Mouse (Mus musculus) intestine, embryonic 14.5 days (tissue): ENCODE measurements at regions not wholly inside any gene's neighbourhood (a gene's known extent, or its start where the extent isn't known, plus 50 kb on each side); places are given as distances from the start of the nearest gene placed in this dataset.

Experiments
- ATAC-seq: fragments of 200-750 bp; cut with Nextera tagmentation; replicated peaks from 2 replicates; pipeline ENCODE4 v1.8.0; 2017; ENCODE audit warnings: low read depth, moderate number of reproducible peaks, moderate TSS enrichment, moderate library complexity; ENCODE audit not compliant: low FRiP score, low TSS enrichment
- DNase-seq: peaks from one replicate; pipeline ENCODE4 v3.0.0-alpha.2; 2018; ENCODE audit warnings: low spot score
- H3K27ac ChIP-seq: fragments of 300-500 bp; sonication (generic); 2 replicates; pipeline ENCODE4 v1.5.1; 2014; ENCODE audit warnings: low read depth, mild to moderate bottlenecking, control low read depth
- H3K27me3 ChIP-seq: fragments of 300-500 bp; sonication (generic); replicated peaks from 2 replicates; pipeline ENCODE4 v1.6.1; 2014; ENCODE audit warnings: low read length, control low read depth; ENCODE audit not compliant: control insufficient read depth, insufficient read depth
- H3K36me3 ChIP-seq: fragments of 300-500 bp; sonication (generic); 2 replicates; pipeline ENCODE4 v1.6.1; 2014; ENCODE audit warnings: low read length, control low read depth; ENCODE audit not compliant: control insufficient read depth, insufficient read depth
- H3K4me1 ChIP-seq: fragments of 300-500 bp; sonication (generic); replicated peaks from 2 replicates; pipeline ENCODE4 v1.6.1; 2014; ENCODE audit warnings: low read length, control low read depth, mixed read lengths; ENCODE audit not compliant: control insufficient read depth, insufficient read depth
- H3K4me2 ChIP-seq: fragments of 300-500 bp; sonication (generic); 2 replicates; pipeline ENCODE4 v1.6.1; 2014; ENCODE audit warnings: low read length
- H3K4me3 ChIP-seq: fragments of 300-500 bp; sonication (generic); 2 replicates; pipeline ENCODE4 v1.5.1; 2014; ENCODE audit warnings: low read depth, low read length, control low read depth, mixed read lengths
- H3K9ac ChIP-seq: fragments of 300-500 bp; sonication (generic); 2 replicates; pipeline ENCODE4 v1.6.1; 2014; ENCODE audit warnings: mild to moderate bottlenecking, low read length
- H3K9me3 ChIP-seq: fragments of 300-500 bp; sonication (generic); 2 replicates; pipeline ENCODE4 v1.6.1; 2016; ENCODE audit warnings: low read length, control low read depth; ENCODE audit not compliant: control insufficient read depth
- WGBS: fragments of 180-500 bp; shearing (Covaris S2); extraction: QIAGEN DNeasy Blood & Tissue Kit; methylation state at CpG from one replicate; pipeline ENCODE4 v1.1.7; 2014; 5-methylcytosine and 5-hydroxymethylcytosine counted together

DNA sequence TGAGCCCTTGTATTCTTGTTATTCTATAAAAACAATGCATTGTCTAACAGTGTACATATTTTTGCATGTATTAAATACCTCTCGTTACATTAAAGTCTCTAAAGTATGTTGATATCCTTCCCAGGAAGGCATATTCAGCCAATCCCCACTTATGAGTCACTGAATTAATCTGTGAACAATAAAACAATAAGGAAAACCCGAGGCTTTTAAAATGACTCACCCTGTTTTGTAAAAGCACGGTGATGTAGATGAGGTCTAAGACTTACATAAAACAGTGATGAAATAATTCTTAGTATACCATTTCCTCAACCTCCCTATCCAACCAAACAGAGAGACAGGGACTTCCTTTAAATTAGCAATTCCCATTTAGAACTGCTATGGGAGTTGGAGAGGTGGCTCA lies 95.8 kb downstream of the Asb7 start:
- Histone ChIP-seq H3K9ac (no peak overlapping the region), H3K4me3 (no peak overlapping the region), H3K9me3 (0 out of 2 replicates have a peak, but pooled peaks cover 6% of the 10 kb centered on the region), H3K27me3 (no peaks in the 10 kb centered on the region), H3K4me2 (no peak overlapping the region), H3K27ac (no peak overlapping the region), H3K36me3 (no peaks in the 10 kb centered on the region), H3K4me1 (no peaks in the 10 kb centered on the region)
- DNase-seq: no peak
- no peak for ATAC-seq
- 71% methylated on average over 3 of the region's 3 CpGs for WGBS

DNA sequence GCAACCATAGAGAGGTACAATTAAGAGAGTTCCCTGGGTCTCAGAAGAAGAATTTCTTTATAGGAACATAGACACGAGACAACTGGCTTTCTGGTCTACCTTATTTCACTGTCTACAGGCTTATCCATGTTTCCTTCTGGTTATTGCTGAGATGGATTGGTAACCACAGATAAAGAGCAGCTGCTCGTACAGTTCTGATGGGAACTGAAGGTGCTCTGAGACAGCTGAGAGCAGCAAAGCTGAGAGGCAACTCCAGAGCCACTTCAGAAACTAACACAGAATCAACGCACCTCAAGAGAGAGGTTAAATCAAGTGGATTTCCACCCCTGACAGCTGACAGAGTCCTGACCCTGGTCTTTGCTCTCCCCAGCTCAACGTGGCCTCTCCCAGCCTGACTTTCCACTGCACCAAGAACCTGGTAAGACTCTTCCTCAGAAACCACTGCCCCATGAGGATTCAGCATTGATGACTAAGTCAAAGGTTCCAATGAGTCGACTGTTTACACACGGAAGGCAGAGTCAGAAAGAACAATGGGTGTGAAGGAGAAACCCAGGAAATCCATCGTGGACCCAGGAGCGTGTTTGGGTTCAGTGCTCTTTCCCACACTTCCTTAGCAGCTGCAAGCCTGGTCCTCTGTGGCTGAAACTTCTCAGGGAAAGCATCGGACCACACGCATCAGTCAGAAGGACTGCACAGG lies 97.7 kb downstream of the Asb7 start:
- H3K9me3 ChIP-seq: 0 out of 2 replicates have a peak, but pooled peaks cover 6% of the 10 kb centered on the region
- DNase-seq (no peak), ATAC-seq (no peak)
- no peaks in the 10 kb centered on the region for H3K36me3 ChIP-seq
- no peaks in the 10 kb centered on the region for H3K27me3 ChIP-seq
- no peak overlapping the region for H3K9ac ChIP-seq
- H3K27ac ChIP-seq: no peak overlapping the region
- no peak overlapping the region for H3K4me2 ChIP-seq
- H3K4me3 ChIP-seq: no peak overlapping the region
- WGBS: 74% methylated on average over 10 of the region's 10 CpGs
- no peaks in the 10 kb centered on the region for H3K4me1 ChIP-seq

DNA sequence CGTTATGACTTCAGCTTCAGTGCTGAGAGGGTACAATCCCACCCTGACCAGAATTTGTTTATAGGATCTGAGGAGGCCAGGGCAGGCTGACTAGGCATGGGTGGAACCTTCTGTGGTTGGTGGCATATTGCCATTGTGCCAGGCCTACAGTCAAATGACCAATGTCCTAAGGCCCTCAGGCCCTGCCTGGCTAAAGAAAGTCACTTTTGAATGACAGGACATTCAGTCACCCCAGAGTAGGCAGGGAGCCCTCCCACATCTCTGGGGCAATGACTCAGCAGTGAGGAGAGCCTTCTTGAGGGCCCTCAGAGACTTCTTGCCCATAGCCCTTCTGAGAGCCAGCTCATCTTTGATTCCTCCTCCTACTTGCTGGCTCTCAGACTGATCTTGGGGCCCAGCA lies 102.9 kb downstream of the Asb7 start:
- H3K4me3 ChIP-seq: no peak overlapping the region

DNA sequence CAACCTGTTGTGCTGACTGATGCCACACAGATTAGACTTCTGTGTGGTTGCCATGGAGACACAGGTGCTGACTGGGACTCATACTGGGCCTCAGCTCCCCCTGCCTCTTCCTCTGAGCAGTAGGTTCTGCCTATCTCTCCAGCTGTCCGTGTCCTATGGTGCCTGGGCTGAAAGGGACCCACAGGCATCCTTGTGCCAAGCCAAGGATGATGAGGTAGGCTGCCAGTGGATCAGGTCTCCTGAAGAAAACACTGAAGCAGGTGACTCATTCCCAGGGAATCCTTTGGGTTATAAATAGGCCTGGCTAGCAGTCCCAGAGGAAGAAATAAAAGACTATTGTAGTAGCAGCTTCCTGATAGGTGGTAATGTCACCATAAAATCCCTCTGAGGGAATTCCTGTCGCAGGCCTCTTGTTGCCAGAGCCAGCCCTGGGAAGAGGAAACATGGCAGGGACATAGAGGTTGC lies 108.7 kb downstream of the Asb7 start:
- Histone ChIP-seq H3K9me3 (no peaks in the 10 kb centered on the region), H3K4me3 (no peak overlapping the region), H3K27me3 (no peaks in the 10 kb centered on the region), H3K27ac (no peak overlapping the region), H3K4me2 (no peak overlapping the region), H3K4me1 (no peaks in the 10 kb centered on the region), H3K9ac (no peak overlapping the region), H3K36me3 (no peaks in the 10 kb centered on the region)
- peak; percentile 62; the same call in 1 of the 2 replicates for ATAC-seq
- DNase-seq: no peak
- WGBS: 32% methylated on average over 2 of the region's 2 CpGs

More for the DNA sequence above, 102.9 kb downstream of the Asb7 start:
- no peak for DNase-seq
- WGBS: 79% methylated on average over 1 of the region's 1 CpGs
- Histone ChIP-seq H3K4me2 (no peak overlapping the region), H3K27me3 (no peaks in the 10 kb centered on the region), H3K36me3 (no peaks in the 10 kb centered on the region), H3K9ac (no peak overlapping the region), H3K27ac (no peak overlapping the region), H3K4me1 (no peaks in the 10 kb centered on the region), H3K9me3 (0 out of 2 replicates have a peak, but pooled peaks cover 6% of the 10 kb centered on the region)
- no peak for ATAC-seq

DNA sequence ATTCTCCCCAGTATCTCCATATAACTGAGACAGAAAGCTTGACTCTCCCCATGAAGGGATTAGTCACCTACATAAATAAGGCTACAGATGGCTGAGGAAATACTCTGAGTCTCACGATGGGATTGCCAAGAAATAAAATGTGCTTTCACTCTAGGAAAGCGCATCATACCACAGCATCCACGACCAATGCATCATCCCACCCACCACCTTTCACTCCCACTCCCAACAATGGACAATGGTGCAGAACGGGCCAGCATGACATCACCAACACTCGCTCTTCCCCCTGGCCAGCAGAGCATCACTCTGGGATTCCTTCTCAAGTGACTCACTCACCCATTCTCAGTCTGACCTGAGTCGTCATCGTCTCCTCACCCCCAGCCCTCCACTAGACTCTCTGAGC lies 113.1 kb downstream of the Asb7 start:
- Histone ChIP-seq H3K9me3 (no peaks in the 10 kb centered on the region), H3K9ac (no peak overlapping the region), H3K36me3 (no peaks in the 10 kb centered on the region), H3K4me1 (no peaks in the 10 kb centered on the region), H3K4me2 (no peak overlapping the region), H3K4me3 (no peak overlapping the region), H3K27me3 (no peaks in the 10 kb centered on the region), H3K27ac (no peak overlapping the region)
- ATAC-seq: no peak
- DNase-seq: no peak
- 82% methylated on average over 7 of the region's 7 CpGs for WGBS

DNA sequence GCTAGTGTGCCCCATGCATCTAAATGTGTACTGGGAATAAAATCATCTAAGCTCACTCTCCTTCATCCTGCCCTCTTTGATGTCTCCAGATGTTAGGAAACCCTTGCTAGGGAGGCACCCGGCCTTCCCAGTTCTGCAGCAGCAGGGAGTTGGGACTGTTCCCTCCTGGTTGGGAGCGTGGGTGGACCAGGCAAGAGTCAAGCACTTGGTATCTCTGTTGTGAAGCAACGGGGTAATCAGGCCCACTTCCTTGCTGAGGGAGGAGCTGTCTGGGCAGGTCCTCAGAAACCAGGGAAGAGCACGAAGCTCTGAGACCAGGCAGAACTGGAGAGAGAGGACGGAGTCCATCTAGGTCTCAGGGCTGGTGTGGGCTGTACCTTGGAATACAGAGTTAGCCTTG lies 117.9 kb downstream of the Asb7 start:
- ATAC-seq (no peak), DNase-seq (no peak)
- Histone ChIP-seq H3K9ac (no peak overlapping the region), H3K27ac (no peak overlapping the region), H3K27me3 (no peaks in the 10 kb centered on the region), H3K4me3 (no peak overlapping the region), H3K36me3 (no peaks in the 10 kb centered on the region), H3K9me3 (no peaks in the 10 kb centered on the region), H3K4me1 (no peaks in the 10 kb centered on the region), H3K4me2 (no peak overlapping the region)
- WGBS: 69% methylated on average over 5 of the region's 5 CpGs

DNA sequence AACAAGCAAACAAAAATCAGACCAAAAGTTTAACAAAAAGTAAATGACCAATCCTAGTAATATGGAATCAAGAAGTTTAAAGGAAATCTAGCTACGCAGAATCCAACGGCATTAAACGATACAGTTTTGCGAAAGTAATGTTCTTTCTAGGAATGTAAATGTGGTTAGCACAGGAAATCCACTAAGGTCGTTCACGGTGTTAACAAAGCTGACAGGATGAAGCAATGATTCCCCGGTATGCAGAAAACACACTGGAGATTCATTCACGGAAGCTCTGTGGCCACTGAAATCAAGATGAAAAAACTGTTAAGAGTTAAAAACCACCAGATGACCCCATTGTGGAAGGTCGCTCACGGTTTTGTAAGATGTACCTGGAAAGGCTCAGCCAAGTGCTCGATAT lies 120.4 kb upstream of the Aldh1a3 start:
- no peak overlapping the region for H3K4me2 ChIP-seq
- no peaks in the 10 kb centered on the region for H3K4me1 ChIP-seq
- H3K9ac ChIP-seq: no peak overlapping the region
- H3K9me3 ChIP-seq: no peaks in the 10 kb centered on the region
- no peak overlapping the region for H3K27ac ChIP-seq
- H3K27me3 ChIP-seq: no peaks in the 10 kb centered on the region
- DNase-seq: no peak
- no peak overlapping the region for H3K4me3 ChIP-seq
- 61% methylated on average over 11 of the region's 11 CpGs for WGBS
- no peaks in the 10 kb centered on the region for H3K36me3 ChIP-seq
- no peak for ATAC-seq

DNA sequence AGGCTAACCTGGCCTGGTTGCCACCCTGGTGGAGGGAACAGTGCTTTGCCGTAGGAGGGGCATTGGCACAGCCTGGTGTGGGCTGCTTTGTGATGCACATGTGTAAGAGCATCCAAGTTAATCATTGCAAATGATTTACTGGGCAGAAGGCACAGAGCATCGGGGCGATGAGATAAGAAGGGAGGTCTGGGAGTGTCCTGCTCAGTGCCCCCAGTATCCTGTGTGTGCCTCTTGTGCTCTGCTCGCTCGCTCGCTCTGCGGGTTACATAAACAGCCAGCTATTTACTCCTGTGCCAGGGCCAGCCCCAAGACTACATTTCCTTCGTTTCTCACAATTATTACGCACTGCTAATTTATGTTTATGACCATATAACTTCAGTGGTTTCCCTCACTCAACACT lies 117.9 kb upstream of the Aldh1a3 start:
- Histone ChIP-seq H3K4me2 (no peak overlapping the region), H3K4me3 (no peak overlapping the region), H3K4me1 (no peaks in the 10 kb centered on the region), H3K36me3 (no peaks in the 10 kb centered on the region), H3K27me3 (no peaks in the 10 kb centered on the region), H3K9ac (no peak overlapping the region), H3K9me3 (no peaks in the 10 kb centered on the region), H3K27ac (no peak overlapping the region)
- DNase-seq (no peak), ATAC-seq (peak; percentile 60; the same call in 1 of the 2 replicates)
- 55% methylated on average over 9 of the region's 9 CpGs for WGBS
